Mouse (Mus musculus): Measurements from ENCODE around the gene Jag1.

- TF ChIP-seq CTCF (IDR thresholded peaks at IDR 0.05; ENCODE audit: low read depth) (no peak), EP300 (IDR thresholded peaks at IDR 0.05; ENCODE audit: low read depth) (no peak)
Measured at GRCm38 (mm10) chr2:137156018-137156417, 39.6 kb upstream of the Jag1 start.

Measured in liver, postnatal 0 days (tissue).